Mouse (Mus musculus) skeletal muscle tissue, adult 2 months (tissue): ENCODE data around the gene Hsd3b1.
"Not testable (repeated sequence)": the region's sequence is repeated elsewhere in the genome, so short reads cannot be mapped to it uniquely, and the experiment has no call there.

Source experiments
- DNase-seq: peaks from one replicate; pipeline ENCODE4 v3.0.0-alpha.2; 2012; ENCODE audit warnings: low read depth, low spot score

The Hsd3b1 gene

GRCm38 (mm10) chr3:98859576-98859975 lies at the start of gene Hsd3b1:
Gene Hsd3b1 (minus strand): TSS chr3:98859794.
- DNase-seq = no peak

DNA sequence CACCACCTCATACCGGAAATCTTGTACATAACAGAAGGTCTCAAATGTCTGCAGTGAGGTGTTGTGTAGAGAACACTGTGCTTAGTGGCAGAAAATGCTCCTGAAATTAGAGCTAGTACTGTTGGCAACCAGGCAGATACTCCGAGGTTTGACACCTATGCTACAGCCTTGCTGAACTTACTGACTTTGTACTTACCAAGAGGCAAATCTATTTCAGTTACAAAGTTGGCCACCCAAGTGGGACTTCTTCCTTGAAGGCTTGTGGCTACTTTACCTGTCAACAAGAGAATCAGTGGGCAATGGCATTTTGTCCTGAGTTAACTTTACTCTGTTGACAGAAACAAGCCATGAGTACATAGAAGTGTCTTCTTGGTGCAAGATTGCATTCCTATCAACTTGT lies 38.0 kb upstream of the Hsd3b1 start:
- no peak for DNase-seq

DNA sequence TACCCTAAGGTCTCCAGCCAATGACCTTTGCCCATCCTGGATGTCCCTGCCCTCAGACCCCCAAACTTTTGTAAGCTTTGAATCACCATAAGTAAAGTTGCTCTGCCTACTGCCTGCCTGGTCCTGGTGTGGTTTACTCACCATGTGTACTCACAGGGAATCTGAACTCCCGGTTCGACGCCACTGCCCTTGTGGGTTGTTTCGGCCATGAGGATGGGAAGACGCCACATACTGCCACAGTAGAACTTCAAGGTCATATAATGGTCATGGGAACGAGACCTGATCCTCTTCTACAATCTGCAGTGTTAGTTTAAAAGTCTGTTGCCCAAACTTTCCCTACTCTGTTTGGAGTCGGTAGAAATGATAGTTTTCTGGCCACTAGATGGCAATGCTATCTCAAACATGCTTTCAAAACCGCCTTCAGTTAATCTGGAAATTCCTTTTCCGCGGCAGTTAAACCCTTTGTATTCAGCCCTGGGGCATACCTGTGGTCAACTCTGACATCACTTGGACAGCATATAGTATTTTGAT lies 35.5 kb upstream of the Hsd3b1 start:
- DNase-seq = no peak

DNA sequence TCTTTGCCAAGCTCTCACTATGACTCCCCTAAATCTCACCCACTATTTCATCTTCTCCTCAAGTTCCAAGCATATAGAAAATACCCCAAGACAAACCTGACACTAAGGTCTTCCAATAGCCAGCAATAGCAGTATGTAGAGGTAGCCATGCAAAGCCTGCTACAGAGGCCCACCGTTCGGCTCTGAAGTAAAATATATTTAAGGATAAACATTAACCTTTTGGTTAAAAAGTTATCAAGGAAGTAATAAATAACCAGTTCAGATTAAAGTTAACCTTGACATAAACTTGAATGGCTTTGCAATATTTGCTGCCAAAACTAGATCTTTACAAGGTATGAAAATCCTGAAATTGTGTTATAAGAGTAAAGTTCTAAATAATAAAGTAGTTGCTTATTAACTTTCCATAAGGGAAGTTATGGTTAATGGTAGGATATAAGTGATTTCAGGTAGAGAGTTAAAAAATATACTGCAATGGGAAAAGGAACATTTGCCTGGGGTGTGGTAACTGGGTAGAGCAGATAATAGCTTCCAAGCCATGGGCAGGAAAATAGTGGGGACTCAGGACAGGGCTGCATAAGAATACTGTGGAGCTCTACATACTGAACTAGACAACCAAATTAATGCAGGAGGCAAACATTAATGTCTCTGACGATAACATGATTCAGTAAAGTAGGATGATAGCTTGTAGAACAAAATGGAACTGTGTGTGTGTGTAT lies 33.6 kb upstream of the Hsd3b1 start, which contains the start of gene Hao2:
Hao2 (minus strand) TSS at position 183 of the 716 bp plus-strand sequence.
- no peak for DNase-seq

GRCm38 (mm10) chr3:98890430-98890829 lies 30.8 kb upstream of the Hsd3b1 start:
- DNase-seq = no peak

GRCm38 (mm10) chr3:98888206-98888605 lies 28.6 kb upstream of the Hsd3b1 start:
- no peak for DNase-seq

GRCm38 (mm10) chr3:98880831-98881230 lies 21.2 kb upstream of the Hsd3b1 start:
- no peak for DNase-seq

- DNase-seq = peak; percentile 38
These were observed 20.6 kb upstream of the Hsd3b1 start for GRCm38 (mm10) chr3:98880216-98880615.

- no peak for DNase-seq
These were observed 8.6 kb upstream of the Hsd3b1 start for GRCm38 (mm10) chr3:98868219-98868618.

DNA sequence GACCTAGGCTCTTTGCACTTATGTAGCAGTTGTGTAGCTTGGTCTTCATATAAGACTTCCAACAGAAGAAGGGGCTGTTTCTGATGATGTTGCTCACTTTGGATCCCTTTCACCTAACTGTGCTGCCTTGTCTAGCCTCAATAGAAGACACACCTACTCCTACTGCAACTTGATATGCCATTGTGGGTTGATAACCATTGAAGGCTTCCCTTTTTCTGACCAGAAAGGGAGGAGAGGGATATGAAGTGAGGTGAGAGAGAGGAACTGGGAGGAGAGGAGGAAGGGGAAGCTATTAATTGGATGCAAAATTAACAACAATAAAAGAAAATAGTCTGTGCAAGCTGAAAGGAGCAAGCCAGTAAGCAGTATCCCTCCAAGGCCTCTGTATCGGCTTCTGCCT lies 3.2 kb upstream of the Hsd3b1 start:
- no peak for DNase-seq

DNA sequence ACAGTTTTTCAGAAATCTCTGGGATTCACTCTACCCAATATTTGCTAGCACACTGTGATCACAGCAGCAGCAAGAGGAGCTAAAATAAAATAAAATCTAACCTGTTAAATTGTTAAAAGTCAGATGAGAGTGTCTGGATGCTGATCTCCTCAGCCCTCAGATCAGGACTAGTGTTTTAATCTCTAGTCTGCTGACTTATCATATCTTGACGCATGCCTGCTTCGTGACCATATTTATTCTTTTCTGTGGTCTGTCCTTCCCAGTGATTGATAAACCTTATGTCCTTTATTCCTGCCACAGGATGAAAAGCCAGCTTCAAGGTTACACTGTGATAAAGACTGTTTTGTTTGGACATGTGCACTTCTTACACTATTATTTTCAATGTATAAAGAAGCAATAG lies 1.5 kb downstream of the Hsd3b1 start:
- DNase-seq = no peak

GRCm38 (mm10) chr3:98856892-98857291 lies 2.7 kb downstream of the Hsd3b1 start:
- DNase-seq = no peak

DNA sequence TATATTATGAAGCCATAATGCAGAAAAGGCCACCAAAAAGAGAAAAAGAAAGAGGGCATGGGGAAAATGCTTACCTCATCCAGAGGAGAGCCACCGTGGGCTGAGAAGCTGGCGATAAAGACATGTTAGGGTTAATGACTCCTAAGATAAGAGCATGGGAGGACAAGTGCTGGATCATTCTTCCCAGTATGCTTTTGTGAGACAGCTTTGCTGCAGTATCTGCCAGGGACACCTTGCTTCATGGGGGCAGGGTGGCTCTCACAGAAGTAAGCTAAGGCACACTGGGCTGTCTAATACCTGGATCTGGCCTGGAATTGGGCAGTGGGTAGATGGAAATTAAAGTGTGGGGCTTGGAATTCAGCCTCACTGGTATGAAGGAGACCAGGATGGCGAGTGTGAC lies 4.4 kb downstream of the Hsd3b1 start:
- DNase-seq = no peak

DNA sequence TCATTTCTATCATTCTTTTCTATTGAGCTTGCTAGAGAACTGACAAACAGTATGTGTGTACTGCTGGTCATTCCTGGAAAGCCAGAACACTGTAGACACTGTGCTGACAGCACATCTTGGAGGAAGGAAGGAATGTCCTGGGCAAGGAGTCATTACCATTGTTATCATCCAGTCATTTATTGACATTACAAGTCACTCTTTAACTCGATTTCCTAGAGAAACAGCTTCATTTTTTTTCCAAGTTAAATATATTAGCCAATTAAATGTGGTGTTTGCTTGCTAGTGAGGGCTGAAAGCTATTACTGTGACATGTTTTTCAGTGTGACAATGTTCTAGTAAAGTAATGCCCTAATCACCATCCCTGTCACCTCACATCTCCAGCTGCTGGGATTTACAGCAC lies 5.9 kb downstream of the Hsd3b1 start:
- DNase-seq = no peak

- DNase-seq = no peak
These were observed 6.5 kb downstream of the Hsd3b1 start for GRCm38 (mm10) chr3:98853051-98853450.

DNA sequence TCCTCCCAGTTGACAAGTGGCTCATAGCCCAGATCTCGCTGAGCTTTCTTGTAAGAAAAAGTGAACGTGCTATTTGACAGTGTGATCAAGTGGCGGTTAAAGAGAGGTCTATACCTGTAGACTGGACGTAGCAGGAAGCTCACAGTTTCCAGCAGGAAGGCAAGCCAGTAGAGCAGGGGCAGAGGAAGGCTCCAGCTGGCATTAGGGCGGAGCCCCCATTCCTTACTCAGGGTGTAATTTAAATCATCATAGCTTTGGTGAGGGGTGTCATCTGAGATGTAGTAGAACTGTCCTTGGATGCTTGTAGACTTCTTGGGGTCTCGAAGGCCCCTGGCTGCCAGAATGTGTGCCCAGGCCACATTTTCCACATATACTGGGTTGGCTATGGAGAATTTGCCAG lies 7.0 kb downstream of the Hsd3b1 start:
- DNase-seq = no peak

DNA sequence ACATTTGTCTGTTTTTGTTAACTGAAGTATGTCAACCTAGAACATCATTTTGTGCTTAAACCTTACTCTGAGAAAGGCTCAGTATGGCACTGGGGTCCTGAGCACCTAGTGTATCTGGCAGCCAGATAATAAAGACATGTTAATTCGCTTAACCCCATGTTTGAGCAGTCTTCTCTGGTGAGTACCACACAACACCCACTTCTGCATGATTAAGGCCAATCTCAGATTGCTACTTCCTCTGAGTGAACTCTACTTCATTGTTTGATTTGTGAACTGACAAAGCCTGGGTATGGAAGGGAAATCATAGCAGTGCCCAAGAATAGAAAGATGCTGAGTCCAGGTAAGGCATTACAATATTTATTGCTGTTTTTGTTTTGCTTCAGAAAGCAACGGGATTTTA lies 7.7 kb downstream of the Hsd3b1 start:
- no peak for DNase-seq

DNA sequence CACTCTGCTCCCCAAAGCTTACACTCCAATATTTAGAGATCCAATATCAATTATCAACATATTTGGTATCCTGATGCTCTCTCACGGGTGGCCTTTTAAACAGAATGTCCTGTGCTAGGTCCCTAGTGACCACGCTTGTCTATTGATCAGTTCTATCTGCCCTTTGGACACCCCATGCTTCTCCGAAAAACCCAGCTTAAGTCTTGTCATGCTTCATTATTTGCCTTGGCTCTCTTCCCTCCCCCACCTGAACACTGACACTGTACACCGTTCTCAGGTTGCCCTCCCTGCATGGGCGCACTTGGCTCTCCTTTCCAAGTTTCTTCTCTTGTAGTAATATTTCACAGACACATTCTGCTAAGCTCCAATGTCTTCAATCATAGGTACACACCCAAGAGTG lies 9.3 kb downstream of the Hsd3b1 start:
- DNase-seq = no peak

GRCm38 (mm10) chr3:98848898-98849297 lies 10.7 kb downstream of the Hsd3b1 start:
- no peak for DNase-seq

DNA sequence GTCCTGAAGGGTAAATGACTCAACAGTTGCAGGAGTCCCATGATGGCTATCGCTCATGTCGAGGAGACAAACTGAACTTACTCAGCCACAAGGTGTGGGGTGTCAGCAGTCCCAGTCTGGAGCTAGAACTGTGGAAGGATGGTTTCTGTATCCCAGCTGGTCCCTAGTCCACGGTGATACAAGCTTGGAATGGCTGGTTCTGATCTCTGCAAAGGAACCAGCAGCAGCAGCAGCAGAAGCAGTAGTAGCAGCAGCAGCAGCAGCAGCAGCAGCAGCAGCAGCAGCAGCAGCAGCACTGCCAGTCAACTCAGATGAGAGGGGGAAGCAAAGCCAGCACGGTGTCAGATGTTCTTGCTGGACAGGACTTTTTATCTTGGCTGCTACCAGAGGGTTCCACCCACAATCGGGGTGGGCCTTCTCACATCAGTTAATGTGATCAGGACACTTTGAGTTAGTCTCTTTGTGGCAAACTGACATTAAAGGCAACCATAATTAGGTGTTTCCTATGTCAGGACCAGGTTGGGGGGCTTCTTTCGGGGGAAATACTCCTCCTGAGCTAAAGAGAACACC lies 45.4 kb downstream of the Hsd3b1 start, which contains the start of gene Hsd3b6:
Hsd3b6 (minus strand) TSS at position 343 of the 570 bp plus-strand sequence.
- no peak for DNase-seq

DNA sequence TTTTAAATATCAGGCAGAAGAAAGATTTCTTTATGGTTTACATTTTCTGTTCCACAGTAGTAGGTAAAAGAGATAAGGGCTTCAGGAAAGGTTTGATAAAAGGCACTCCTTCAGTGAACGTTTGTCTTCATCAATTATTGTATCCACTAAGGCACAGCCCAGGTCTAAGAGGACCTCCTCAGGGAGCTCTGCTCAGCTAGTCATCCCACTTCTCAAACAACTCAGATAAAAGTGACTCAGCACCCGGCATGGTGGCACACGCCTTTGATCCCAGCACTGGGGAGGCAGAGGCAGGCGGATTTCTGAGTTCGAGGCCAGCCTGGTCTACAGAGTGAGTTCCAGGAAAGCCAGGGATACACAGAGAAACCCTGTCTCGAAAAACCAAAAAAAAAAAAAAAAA lies 46.9 kb downstream of the Hsd3b1 start:
- DNase-seq = not testable (repeated sequence)

- not testable (repeated sequence) for DNase-seq
These were observed 54.6 kb downstream of the Hsd3b1 start for GRCm38 (mm10) chr3:98805032-98805431.
